Mouse (Mus musculus) yolk sac, embryonic 10.5 days (tissue): ENCODE data around the gene Spaar.
"Not testable (repeated sequence)": the region's sequence is repeated elsewhere in the genome, so short reads cannot be mapped to it uniquely, and the experiment has no call there.

Experiments used
- DNase-seq: peaks from one replicate; pipeline ENCODE4 v3.0.0-alpha.2; 2017; ENCODE audit warnings: low spot score

Gene Spaar

GRCm38 (mm10) chr4:43728576-43728954 lies 1.3 kb upstream of the Spaar start:
- peak; percentile 23 for DNase-seq

- no peak for DNase-seq
These were observed 708 bp upstream of the Spaar start for GRCm38 (mm10) chr4:43729126-43729525.

- no peak for DNase-seq
These were observed 990 bp downstream of the Spaar start for GRCm38 (mm10) chr4:43730750-43731297.

- DNase-seq: no peak
These were observed 2.3 kb downstream of the Spaar start for GRCm38 (mm10) chr4:43732171-43732570.

- no peak for DNase-seq
These were observed 3.4 kb downstream of the Spaar start for GRCm38 (mm10) chr4:43733186-43733585.

GRCm38 (mm10) chr4:43737144-43737543 lies 7.3 kb downstream of the Spaar start:
- no peak for DNase-seq

- DNase-seq: no peak
These were observed 9.3 kb downstream of the Spaar start for GRCm38 (mm10) chr4:43738989-43739674.

- DNase-seq: no peak
These were observed 11.7 kb downstream of the Spaar start for GRCm38 (mm10) chr4:43741526-43741925.

- DNase-seq: no peak
These were observed 12.8 kb downstream of the Spaar start for GRCm38 (mm10) chr4:43742637-43743036.

GRCm38 (mm10) chr4:43743099-43743498 lies 13.3 kb downstream of the Spaar start:
- no peak for DNase-seq

GRCm38 (mm10) chr4:43745187-43745586 lies 15.4 kb downstream of the Spaar start:
- no peak for DNase-seq

- DNase-seq: no peak
These were observed 27.4 kb downstream of the Spaar start for GRCm38 (mm10) chr4:43757213-43757612.

GRCm38 (mm10) chr4:43759571-43760418 lies 30.0 kb downstream of the Spaar start:
- peak; percentile 15 for DNase-seq

GRCm38 (mm10) chr4:43760460-43760859 lies 30.6 kb downstream of the Spaar start:
- no peak for DNase-seq

GRCm38 (mm10) chr4:43761336-43761735 lies 31.5 kb downstream of the Spaar start:
- DNase-seq: no peak

GRCm38 (mm10) chr4:43763410-43763809 lies 33.6 kb downstream of the Spaar start:
- DNase-seq: peak; percentile 38

GRCm38 (mm10) chr4:43768341-43768740 lies 38.5 kb downstream of the Spaar start:
- no peak for DNase-seq

- DNase-seq: no peak
These were observed 39.5 kb downstream of the Spaar start for GRCm38 (mm10) chr4:43769374-43769773.

GRCm38 (mm10) chr4:43770909-43771308 lies 41.1 kb downstream of the Spaar start, which contains the start of gene Olfr159:
Olfr159 (minus strand) TSS chr4:43771009.
- DNase-seq: no peak

- no peak for DNase-seq
These were observed 41.8 kb downstream of the Spaar start for GRCm38 (mm10) chr4:43771626-43772025.

- DNase-seq: no peak
These were observed 42.5 kb downstream of the Spaar start for GRCm38 (mm10) chr4:43772304-43772703.

- no peak for DNase-seq
These were observed 65.5 kb downstream of the Spaar start for GRCm38 (mm10) chr4:43795296-43795695.

GRCm38 (mm10) chr4:43795844-43796243 lies 66.0 kb downstream of the Spaar start:
- DNase-seq: not testable (repeated sequence)
